Mouse (Mus musculus) fat pad, adult 2 months (tissue): ENCODE data around the gene Gtpbp2.

ENCODE experiments used
- DNase-seq: peaks from one replicate; pipeline ENCODE4 v3.0.0-alpha.2; 2011; ENCODE audit warnings: low read depth, low spot score; ENCODE audit errors: extremely low read depth

Gene Gtpbp2

GRCm38 (mm10) chr17:46203078-46203477, 42.2 kb downstream of the Gtpbp2 start:
- DNase-seq = no peak

DNA sequence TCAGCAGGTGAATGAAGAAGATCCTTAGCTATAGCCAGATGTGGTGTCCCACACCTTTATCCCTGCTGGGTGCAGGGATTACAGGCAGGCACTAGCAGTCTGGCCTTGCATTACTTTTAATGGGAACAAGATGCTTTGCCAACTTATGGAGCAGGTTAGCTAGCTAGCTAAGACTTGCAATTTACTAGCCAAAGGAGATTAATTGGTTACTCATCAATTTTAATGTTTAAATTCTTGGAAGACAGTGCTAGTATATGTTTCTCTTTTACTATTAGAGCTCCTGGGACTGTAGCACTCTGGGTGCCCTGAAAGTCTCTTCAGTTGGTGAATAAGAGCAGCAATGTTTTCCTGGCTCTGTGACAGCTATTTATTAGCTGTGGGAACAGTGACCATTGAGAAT, 45.8 kb downstream of the Gtpbp2 start:
- peak; percentile 58 for DNase-seq

GRCm38 (mm10) chr17:46210550-46210949, 49.7 kb downstream of the Gtpbp2 start:
- peak; percentile 30 for DNase-seq
